ENCODE assay signal across 23 mouse cellular contexts in genomic region chr6:141543344-141543743, GRCm38 (mm10). TPM values are rescaled to one million over a fixed set of nuclear protein-coding genes. Genes with fewer than 3 reads are reported as not detected.
DNase-seq lines count a peak whose midpoint lies in the region; ATAC-seq and TF ChIP-seq lines count a peak whose summit lies in the region.
"Had no signal": no experiment of that assay in that cellular context is flagged by ENCODE, and none has a peak within 500 bp of the region (broad histone marks: within the 10 kb centered on the region; RNA-seq: fewer than 3 reads in every experiment).

No protein-coding gene starts in this region.

- no peak overlapping the region for H3K9ac ChIP-seq in embryonic facial prominence, embryonic 11.5 days (replicated peaks; ENCODE audit: low read length)
- H3K9ac ChIP-seq: heart, embryonic 15.5 days; hindbrain, embryonic 13.5 days had no signal

- H3K27ac ChIP-seq in embryonic facial prominence, embryonic 11.5 days (replicated peaks; ENCODE audit: low read depth, low read length): no peak overlapping the region
- H3K27ac ChIP-seq: forebrain, embryonic 10.5 days; heart, embryonic 15.5 days; hindbrain, embryonic 13.5 days; hindbrain, postnatal 0 days had no signal

- peak; percentile 18 for DNase-seq in kidney, adult 9 months
- DNase-seq in kidney, adult 11 months: no peak
- DNase-seq in Patski (ENCODE audit: low read depth, low spot score): no peak
- peak; percentile 32 for DNase-seq in embryonic facial prominence, embryonic 11.5 days (ENCODE audit: low spot score)
- peak; percentile 5 for DNase-seq in kidney, postnatal 14 days
- DNase-seq in layer of hippocampus, postnatal 25 days (ENCODE audit: extremely low spot score in 1 of 2, low spot score in 1 of 2): no peak
- no peak for DNase-seq in retina, embryonic 14.5 days (ENCODE audit: low spot score)
- DNase-seq in natural killer cell, adult 2 months (ENCODE audit: low spot score in 2 of 2): no peak
- DNase-seq: adrenal gland, postnatal 10 days; cerebellum, adult 11-12 months; cerebellum, adult 9-10 months; cerebellum, postnatal 25 days; gastrocnemius, postnatal 10 days; heart, adult 18-20 months; heart, postnatal 14 days had no signal

- H3K9me3 ChIP-seq in embryonic facial prominence, embryonic 11.5 days (replicated peaks; ENCODE audit: control insufficient read depth, low read length): no peaks in the 10 kb centered on the region
- H3K9me3 ChIP-seq: forebrain, embryonic 10.5 days; heart, embryonic 15.5 days; hindbrain, embryonic 13.5 days had no signal

- in situ Hi-C loops in Patski (cut with MboI; ENCODE audit: low pct_unique_long_range_greater_than_20kb): no loop called here

- no peaks in the 10 kb centered on the region for H3K4me1 ChIP-seq in embryonic facial prominence, embryonic 11.5 days (ENCODE audit: control insufficient read depth, insufficient read depth, low read length)
- H3K4me1 ChIP-seq: hindbrain, embryonic 13.5 days had no signal

- CTCF ChIA-PET in Patski (lab: Charles Lee): interaction anchor here (0.9 kb wide), 1 partner anchor 8 kb away, joined by 3 read pairs; no protein-coding TSS in a partner anchor

- no peak overlapping the region for H3K4me2 ChIP-seq in embryonic facial prominence, embryonic 11.5 days (ENCODE audit: low read depth, low read length)
- H3K4me2 ChIP-seq: heart, embryonic 11.5 days; heart, embryonic 15.5 days; hindbrain, embryonic 13.5 days had no signal

- no peak for TF ChIP-seq CTCF in Patski (IDR thresholded peaks at IDR 0.05)

- H3K4me3 ChIP-seq in embryonic facial prominence, embryonic 11.5 days (ENCODE audit: low read depth, low read length): no peak overlapping the region
- H3K4me3 ChIP-seq: forebrain, embryonic 10.5 days; heart, embryonic 15.5 days; hindbrain, embryonic 13.5 days had no signal

- ATAC-seq in Patski: peak; percentile 73
- ATAC-seq in embryonic facial prominence, embryonic 11.5 days (replicated peaks; ENCODE audit: insufficient number of reproducible peaks, low FRiP score, low TSS enrichment, low read depth): no peak
- ATAC-seq: forebrain, embryonic 14.5 days; hindbrain, postnatal 0 days had no signal

- POLR2A ChIA-PET in Patski (lab: Charles Lee): no interaction called here

- no peaks in the 10 kb centered on the region for H3K36me3 ChIP-seq in embryonic facial prominence, embryonic 11.5 days (replicated peaks; ENCODE audit: control insufficient read depth, insufficient read depth, low read depth, low read length)
- H3K36me3 ChIP-seq: forebrain, embryonic 10.5 days; G1E; heart, embryonic 15.5 days; hindbrain, embryonic 13.5 days had no signal

- 63% methylated on average over 7 of the region's 7 CpGs for WGBS in embryonic facial prominence, embryonic 11.5 days

- no peaks in the 10 kb centered on the region for H3K27me3 ChIP-seq in Patski
- H3K27me3 ChIP-seq in embryonic facial prominence, embryonic 11.5 days (ENCODE audit: control insufficient read depth, insufficient read depth, low read length): no peaks in the 10 kb centered on the region
- H3K27me3 ChIP-seq: heart, embryonic 15.5 days; hindbrain, embryonic 13.5 days had no signal

RNA-seq across cellular contexts. Expression of gene Slco1c1, which starts 19.2 kb away (rescaled TPM):
- not detected for polyA plus RNA-seq in Patski (2021)
- 0.15 TPM in 1 of 2 replicates, not detected in the other for polyA plus RNA-seq in embryonic facial prominence, embryonic 11.5 days (2014; fragmentation: Nextera tagmentation; extraction: Ambion mirVana)
- 10 to 100 TPM; 54.4 to 64.3 TPM for total RNA-seq in layer of hippocampus, postnatal 25 days (2021)
- total RNA-seq: hematopoietic stem cell, adult 5-6 weeks had no signal
- polyA plus RNA-seq: G1E had no signal

Comparison
In these comparisons a context has a peak if more than half of its experiments do, and no peak if none do; other contexts are left out.
1. DNase-seq: peak in kidney, adult 9 months (single experiment), embryonic facial prominence, embryonic 11.5 days (single experiment) and kidney, postnatal 14 days (single experiment); none in kidney, adult 11 months (single experiment), Patski (single experiment), layer of hippocampus, postnatal 25 days (0 of 2), retina, embryonic 14.5 days (single experiment) and natural killer cell, adult 2 months (0 of 2).